Mouse (Mus musculus): ENCODE measurements around the gene Rab5if.

DNA sequence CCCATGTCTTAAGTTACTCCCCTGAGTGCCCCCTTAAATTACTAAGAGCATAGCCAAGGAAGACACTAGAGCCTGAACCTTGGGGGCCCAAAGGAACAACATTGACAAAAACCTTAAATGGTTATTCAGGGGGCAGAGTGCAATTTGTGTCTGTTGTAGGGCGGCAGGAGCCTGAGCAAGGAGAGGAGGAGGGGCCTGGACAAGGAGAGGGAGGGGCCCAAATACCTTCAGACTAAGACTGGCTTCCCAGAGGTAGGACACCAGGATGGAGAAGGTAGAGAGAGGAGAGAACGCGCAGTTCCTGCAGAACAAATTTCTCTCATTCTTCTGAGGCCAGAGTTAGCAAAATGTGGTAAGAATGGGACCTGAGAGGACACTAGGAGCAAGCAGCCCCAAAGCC, 47.5 kb upstream of the Rab5if start:
- no peak for TF ChIP-seq CTCF (IDR thresholded peaks at IDR 0.05; ENCODE audit: low read depth)
- TF ChIP-seq EP300 (optimal IDR thresholded peaks at IDR 0.05), result no peak
